Mouse (Mus musculus): Measurements from ENCODE around the gene Ugt1a5. TPM values are rescaled to one million over a fixed set of nuclear protein-coding genes. Genes with fewer than 3 reads are reported as not detected.

Ugt1a5 gene
- total and polyA plus RNA-seq, 2 experiments from 2014 or later: not detected

DNA sequence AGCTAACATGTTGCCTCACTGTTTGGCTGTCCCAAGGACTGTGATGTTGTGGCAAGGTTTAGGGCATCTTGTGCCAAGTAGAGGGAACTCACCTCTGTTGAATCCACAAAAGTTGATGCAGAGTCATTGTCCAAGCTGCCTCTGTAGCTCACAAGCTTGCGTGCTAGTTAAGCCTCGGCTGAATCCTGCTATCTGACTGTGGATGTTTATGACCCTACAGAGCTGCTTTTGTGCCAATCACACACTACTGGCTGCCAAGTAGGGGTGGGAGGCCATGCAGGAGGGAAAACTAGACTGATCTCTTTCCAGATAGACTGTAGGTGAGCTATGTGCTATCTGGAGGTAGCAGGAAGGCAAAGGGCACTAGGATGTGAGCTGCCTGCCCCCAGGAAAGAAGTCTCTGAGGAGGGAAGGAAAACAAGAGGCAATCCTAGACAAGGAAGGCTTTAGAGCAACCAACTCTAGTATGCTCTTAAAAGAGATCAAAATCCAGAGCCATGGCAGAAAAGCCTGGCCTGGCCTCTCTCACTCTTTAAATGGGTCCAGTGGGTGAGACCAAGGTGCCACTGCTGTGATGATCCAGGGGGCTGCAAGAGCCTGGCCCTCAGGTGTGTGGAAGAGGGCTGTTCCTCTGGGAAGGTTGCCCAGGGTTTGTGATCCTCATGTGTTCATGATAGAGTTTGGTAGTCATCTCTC lies 48.1 kb downstream of the Ugt1a5 start:
- TF ChIP-seq EP300 (IDR thresholded peaks at IDR 0.05; ENCODE audit: low read depth) (no peak), CTCF (IDR thresholded peaks at IDR 0.05; ENCODE audit: low read depth) (no peak)
- Histone ChIP-seq H3K27ac (ENCODE audit: low read depth) (no peak overlapping the region), H3K36me3 (replicated peaks; ENCODE audit: control insufficient read depth, insufficient read depth, low read length) (no peaks in the 10 kb centered on the region), H3K4me3 (ENCODE audit: low read depth, low read length) (no peak overlapping the region), H3K9me3 (replicated peaks; ENCODE audit: control insufficient read depth, low read length) (peaks cover 61% of the 10 kb centered on the region), H3K4me1 (ENCODE audit: control insufficient read depth, insufficient read depth) (no peaks in the 10 kb centered on the region), H3K4me2 (ENCODE audit: low read depth, low read length) (no peak overlapping the region), H3K9ac (replicated peaks; ENCODE audit: low read depth, low read length) (no peak overlapping the region), H3K27me3 (ENCODE audit: control insufficient read depth, insufficient read depth, low read length) (no peaks in the 10 kb centered on the region)
- peak; percentile 4 for DNase-seq (ENCODE audit: low spot score)
- ATAC-seq (ENCODE audit: insufficient read depth, low read depth): 0 out of 2 replicates have a peak, but pooled peaks have one; percentile 1
- WGBS: 57% methylated on average over 2 of the region's 2 CpGs

DNA sequence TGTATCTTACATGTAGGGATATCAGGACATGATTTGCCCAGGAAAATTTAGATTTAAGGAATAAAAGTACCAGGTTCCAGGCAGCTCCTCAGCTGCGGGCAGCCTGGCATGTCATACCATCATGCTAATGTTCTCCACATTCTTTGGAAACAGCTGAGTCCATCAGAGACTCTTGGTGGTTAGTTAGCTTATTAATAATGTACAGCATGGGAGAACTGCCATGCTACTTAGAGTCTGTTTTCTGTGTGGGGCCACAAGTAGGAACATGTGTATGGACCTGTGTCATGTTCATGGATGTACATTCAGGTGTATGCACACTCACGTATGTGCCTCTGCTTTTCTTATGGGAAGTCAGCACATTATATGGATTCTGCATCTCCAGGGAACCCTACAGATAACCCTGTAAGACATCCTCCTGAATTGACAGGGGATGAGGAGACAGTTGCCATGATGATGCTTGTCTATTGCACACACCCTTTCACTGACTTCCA lies 48.7 kb downstream of the Ugt1a5 start:
- 63% methylated on average over 2 of the region's 2 CpGs for WGBS
- no peak overlapping the region for H3K4me3 ChIP-seq (ENCODE audit: low read depth, low read length)
- peaks cover 61% of the 10 kb centered on the region for H3K9me3 ChIP-seq (replicated peaks; ENCODE audit: control insufficient read depth, low read length)
- H3K4me1 ChIP-seq (ENCODE audit: control insufficient read depth, insufficient read depth): no peaks in the 10 kb centered on the region
- no peak overlapping the region for H3K27ac ChIP-seq (ENCODE audit: low read depth)
- no peaks in the 10 kb centered on the region for H3K27me3 ChIP-seq (ENCODE audit: control insufficient read depth, insufficient read depth, low read length)
- no peak for TF ChIP-seq CTCF (IDR thresholded peaks at IDR 0.05; ENCODE audit: low read depth)
- TF ChIP-seq EP300 (IDR thresholded peaks at IDR 0.05; ENCODE audit: low read depth): no peak
- no peak overlapping the region for H3K4me2 ChIP-seq (ENCODE audit: low read depth, low read length)
- H3K36me3 ChIP-seq (replicated peaks; ENCODE audit: control insufficient read depth, insufficient read depth, low read length): no peaks in the 10 kb centered on the region
- H3K9ac ChIP-seq (replicated peaks; ENCODE audit: low read depth, low read length): no peak overlapping the region
- DNase-seq (ENCODE audit: low spot score) (peak; percentile 4), ATAC-seq (ENCODE audit: insufficient read depth, low read depth) (no peak)

DNA sequence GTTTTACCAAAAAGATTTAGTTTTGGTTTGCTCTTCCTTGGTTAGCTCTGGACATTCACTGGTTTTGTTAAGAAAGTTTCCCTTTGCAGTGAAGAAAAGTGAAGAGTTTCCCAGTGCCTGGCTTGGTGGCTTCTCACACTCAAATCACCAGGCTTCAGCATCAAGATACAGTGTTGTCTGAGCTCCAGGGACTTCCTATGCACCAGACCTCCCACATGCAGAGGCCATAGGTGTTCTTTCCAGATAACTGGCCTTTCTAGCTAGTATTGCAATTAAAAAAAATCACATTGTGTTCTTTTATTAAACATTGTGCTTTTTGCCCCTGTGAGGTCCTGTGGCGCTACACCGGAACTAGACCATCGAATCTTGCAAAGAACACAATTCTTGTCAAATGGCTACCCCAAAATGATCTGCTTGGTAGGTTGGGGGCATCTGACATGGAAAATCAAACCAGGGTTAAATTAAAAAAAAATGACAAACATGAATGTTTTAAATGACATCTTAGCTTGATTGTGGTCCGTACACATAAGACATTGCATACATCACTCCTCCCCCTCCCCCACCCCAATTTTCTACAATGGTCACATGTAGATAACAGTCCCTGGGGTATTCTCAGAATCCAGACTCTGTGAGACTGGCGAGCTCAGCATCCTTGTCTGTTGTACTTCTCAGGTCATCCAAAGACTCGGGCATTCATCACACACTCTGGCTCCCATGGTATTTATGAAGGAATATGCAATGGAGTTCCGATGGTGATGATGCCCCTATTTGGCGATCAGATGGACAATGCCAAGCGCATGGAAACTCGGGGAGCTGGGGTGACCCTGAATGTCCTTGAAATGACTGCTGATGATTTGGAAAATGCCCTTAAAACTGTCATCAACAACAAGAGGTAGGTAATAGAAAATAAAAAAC lies 49.9 kb downstream of the Ugt1a5 start:
- H3K4me2 ChIP-seq (ENCODE audit: low read depth, low read length): no peak overlapping the region
- H3K27me3 ChIP-seq (ENCODE audit: control insufficient read depth, insufficient read depth, low read length): no peaks in the 10 kb centered on the region
- H3K9me3 ChIP-seq (replicated peaks; ENCODE audit: control insufficient read depth, low read length): peaks cover 61% of the 10 kb centered on the region
- no peaks in the 10 kb centered on the region for H3K36me3 ChIP-seq (replicated peaks; ENCODE audit: control insufficient read depth, insufficient read depth, low read length)
- H3K27ac ChIP-seq (ENCODE audit: low read depth): no peak overlapping the region
- H3K9ac ChIP-seq (replicated peaks; ENCODE audit: low read depth, low read length): no peak overlapping the region
- no peak for TF ChIP-seq CTCF (IDR thresholded peaks at IDR 0.05; ENCODE audit: low read depth)
- no peak for TF ChIP-seq EP300 (IDR thresholded peaks at IDR 0.05; ENCODE audit: low read depth)
- ATAC-seq (ENCODE audit: insufficient read depth, low read depth) (no peak), DNase-seq (ENCODE audit: low spot score) (peak; percentile 5)
- H3K4me3 ChIP-seq (ENCODE audit: low read depth, low read length): no peak overlapping the region
- no peaks in the 10 kb centered on the region for H3K4me1 ChIP-seq (ENCODE audit: control insufficient read depth, insufficient read depth)
- WGBS: 59% methylated on average over 10 of the region's 10 CpGs

DNA sequence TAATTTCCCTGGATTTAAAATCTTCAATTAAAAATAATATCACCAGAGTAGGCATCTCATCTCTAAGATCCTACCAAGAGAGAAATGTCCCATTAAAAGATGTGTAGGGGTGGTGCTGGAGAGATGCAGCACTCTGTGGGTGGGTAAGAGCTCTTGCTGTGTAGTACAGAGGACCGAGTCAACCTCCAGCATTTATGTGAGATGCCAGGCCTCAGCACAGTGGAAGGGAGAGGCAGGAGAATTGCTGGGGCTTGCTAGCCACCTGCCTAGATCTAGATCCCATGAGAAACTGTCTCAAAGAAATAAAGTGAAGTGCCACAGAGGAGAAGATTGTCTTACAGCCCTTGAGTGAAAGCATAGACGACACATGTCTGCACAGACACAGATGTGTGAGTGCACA lies 50.7 kb downstream of the Ugt1a5 start:
- H3K27me3 ChIP-seq (ENCODE audit: control insufficient read depth, insufficient read depth, low read length): no peaks in the 10 kb centered on the region
- H3K4me3 ChIP-seq (ENCODE audit: low read depth, low read length): no peak overlapping the region
- peaks cover 57% of the 10 kb centered on the region for H3K9me3 ChIP-seq (replicated peaks; ENCODE audit: control insufficient read depth, low read length)
- no peaks in the 10 kb centered on the region for H3K4me1 ChIP-seq (ENCODE audit: control insufficient read depth, insufficient read depth)
- WGBS: 42% methylated on average over 2 of the region's 2 CpGs
- ATAC-seq (ENCODE audit: insufficient read depth, low read depth): no peak
- TF ChIP-seq EP300 (IDR thresholded peaks at IDR 0.05; ENCODE audit: low read depth): no peak
- H3K4me2 ChIP-seq (ENCODE audit: low read depth, low read length): no peak overlapping the region
- peak; percentile 4 for DNase-seq (ENCODE audit: low spot score)
- H3K36me3 ChIP-seq (replicated peaks; ENCODE audit: control insufficient read depth, insufficient read depth, low read length): no peaks in the 10 kb centered on the region
- H3K9ac ChIP-seq (replicated peaks; ENCODE audit: low read depth, low read length): no peak overlapping the region
- no peak overlapping the region for H3K27ac ChIP-seq (ENCODE audit: low read depth)

DNA sequence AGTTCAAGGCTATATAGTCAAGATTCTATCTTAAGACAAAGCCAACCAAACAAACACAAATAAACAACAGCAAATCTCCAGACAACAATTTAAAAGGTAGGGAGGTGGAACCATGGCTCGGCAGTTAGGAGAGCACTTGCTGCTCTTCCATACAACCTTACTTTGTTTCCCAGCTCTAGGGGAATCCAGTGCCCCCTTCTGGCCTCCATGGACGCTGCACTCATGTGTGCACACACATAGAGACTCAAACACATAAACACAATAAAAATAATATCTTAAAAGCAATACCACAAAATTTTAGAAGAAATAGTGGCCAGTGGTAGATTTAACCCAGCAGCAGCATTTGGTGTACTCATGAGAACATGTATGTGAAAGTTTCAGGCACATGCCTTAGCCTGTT lies 51.3 kb downstream of the Ugt1a5 start:
- peak; percentile 6 for DNase-seq (ENCODE audit: low spot score)
- Histone ChIP-seq H3K9ac (replicated peaks; ENCODE audit: low read depth, low read length) (no peak overlapping the region), H3K36me3 (replicated peaks; ENCODE audit: control insufficient read depth, insufficient read depth, low read length) (no peaks in the 10 kb centered on the region), H3K9me3 (replicated peaks; ENCODE audit: control insufficient read depth, low read length) (peaks cover 51% of the 10 kb centered on the region), H3K27me3 (ENCODE audit: control insufficient read depth, insufficient read depth, low read length) (no peaks in the 10 kb centered on the region), H3K27ac (ENCODE audit: low read depth) (no peak overlapping the region), H3K4me3 (ENCODE audit: low read depth, low read length) (no peak overlapping the region), H3K4me1 (ENCODE audit: control insufficient read depth, insufficient read depth) (no peaks in the 10 kb centered on the region), H3K4me2 (ENCODE audit: low read depth, low read length) (no peak overlapping the region)
- no peak for TF ChIP-seq EP300 (IDR thresholded peaks at IDR 0.05; ENCODE audit: low read depth)
- no peak for TF ChIP-seq CTCF (IDR thresholded peaks at IDR 0.05; ENCODE audit: low read depth)
- 48% methylated on average over 2 of the region's 2 CpGs for WGBS
- ATAC-seq (ENCODE audit: insufficient read depth, low read depth): no peak

Measured in heart, postnatal 0 days (tissue).